Mouse (Mus musculus) ES-Bruce4 (cell line): ENCODE data around the gene Cenps. TPM values are rescaled to one million over a fixed set of nuclear protein-coding genes. Genes with fewer than 3 reads are reported as not detected.

Source experiments
- H3K27ac ChIP-seq: 2 replicates; pipeline ENCODE4 v1.5.1; 2012; ENCODE audit warnings: low read length, inconsistent platforms; ENCODE audit not compliant: insufficient read depth
- H3K27me3 ChIP-seq: 2 replicates; pipeline ENCODE4 v1.6.1; 2012; ENCODE audit warnings: mild to moderate bottlenecking, low read length, inconsistent platforms; ENCODE audit not compliant: control insufficient read depth, poor library complexity, insufficient read depth, severe bottlenecking
- H3K36me3 ChIP-seq: 2 replicates; pipeline ENCODE4 v1.6.1; 2012; ENCODE audit warnings: inconsistent platforms, mild to moderate bottlenecking, low read length, moderate library complexity; ENCODE audit not compliant: control insufficient read depth, poor library complexity, insufficient read depth, severe bottlenecking
- H3K4me1 ChIP-seq: one replicate; pipeline ENCODE4 v1.8.1; 2011; ENCODE audit warnings: low read length; ENCODE audit not compliant: control insufficient read depth, insufficient read depth
- H3K4me3 ChIP-seq: 2 replicates; pipeline ENCODE4 v1.5.1; 2011; ENCODE audit warnings: low read depth, mild to moderate bottlenecking, low read length
- H3K9ac ChIP-seq: 2 replicates; pipeline ENCODE4 v1.6.1; 2012; ENCODE audit warnings: low read depth, mild to moderate bottlenecking, inconsistent platforms; ENCODE audit not compliant: poor library complexity, severe bottlenecking
- H3K9me3 ChIP-seq: replicated peaks from 2 replicates; pipeline ENCODE4 v1.6.1; 2012; ENCODE audit warnings: mild to moderate bottlenecking, low read length, inconsistent platforms; ENCODE audit not compliant: control insufficient read depth, poor library complexity, insufficient read depth, severe bottlenecking
- CTCF ChIP-seq: IDR thresholded peaks from one replicate; pipeline ENCODE4 v1.8.1; 2011; ENCODE audit warnings: low read depth, low read length
- EP300 ChIP-seq: IDR thresholded peaks from 2 replicates; pipeline ENCODE4 v1.6.1; 2011; ENCODE audit warnings: low read depth, low read length; ENCODE audit not compliant: insufficient read depth
- POLR2A ChIP-seq: IDR thresholded peaks from one replicate; pipeline ENCODE4 v1.8.1; 2011; ENCODE audit warnings: low read length; ENCODE audit not compliant: insufficient read depth
- polyA plus RNA-seq: library from polyadenylated mRNA; stranded (reverse); fragments of >200 nt; gene quantifications from 2 replicates; pipeline ENCODE4 v1.2.4, GENCODE M21; 2011; ENCODE audit warnings: low read depth; ENCODE audit not compliant: missing spikeins, insufficient read depth, insufficient read length

Gene Cenps
- polyA plus RNA-seq, 1 experiment, result 26.5 TPM

- TF ChIP-seq CTCF, result peak; percentile 87
- TF ChIP-seq EP300, result no peak
- TF ChIP-seq POLR2A, result no peak
- H3K4me3 ChIP-seq, result no peak overlapping the region
- H3K9me3 ChIP-seq, result no peaks in the 10 kb centered on the region
- no peaks in the 10 kb centered on the region for H3K27me3 ChIP-seq
- no peak overlapping the region for H3K27ac ChIP-seq
- H3K9ac ChIP-seq, result no peak overlapping the region
- H3K4me1 ChIP-seq, result no peaks in the 10 kb centered on the region
- H3K36me3 ChIP-seq, result no peaks in the 10 kb centered on the region
These were observed 7.0 kb upstream of the Cenps start for GRCm38 (mm10) chr4:149144459-149144858.

GRCm38 (mm10) chr4:149143594-149143993 lies 6.2 kb upstream of the Cenps start:
- no peak overlapping the region for H3K27ac ChIP-seq
- TF ChIP-seq EP300 (no peak), POLR2A (no peak), CTCF (no peak)
- H3K27me3 ChIP-seq, result no peaks in the 10 kb centered on the region
- H3K9me3 ChIP-seq, result no peaks in the 10 kb centered on the region
- H3K4me1 ChIP-seq, result no peaks in the 10 kb centered on the region
- H3K9ac ChIP-seq, result no peak overlapping the region
- no peaks in the 10 kb centered on the region for H3K36me3 ChIP-seq
- H3K4me3 ChIP-seq, result no peak overlapping the region

- Histone ChIP-seq H3K4me3 (no peak overlapping the region), H3K36me3 (no peaks in the 10 kb centered on the region), H3K9ac (no peak overlapping the region), H3K9me3 (no peaks in the 10 kb centered on the region), H3K27ac (no peak overlapping the region), H3K27me3 (no peaks in the 10 kb centered on the region), H3K4me1 (no peaks in the 10 kb centered on the region)
- TF ChIP-seq POLR2A (no peak), EP300 (no peak), CTCF (no peak)
These were observed 1.1 kb upstream of the Cenps start for GRCm38 (mm10) chr4:149138515-149138914.

GRCm38 (mm10) chr4:149136116-149136850 lies 1.1 kb downstream of the Cenps start:
- no peaks in the 10 kb centered on the region for H3K9me3 ChIP-seq
- H3K36me3 ChIP-seq, result peaks cover 5% of the 10 kb centered on the region; the same call in 1 of the 2 replicates
- H3K27me3 ChIP-seq, result no peaks in the 10 kb centered on the region
- 0 out of 2 replicates have a peak overlapping the region, but pooled peaks have one; percentile 7 for H3K27ac ChIP-seq
- no peaks in the 10 kb centered on the region for H3K4me1 ChIP-seq
- TF ChIP-seq CTCF, result no peak
- TF ChIP-seq EP300, result no peak
- no peak for TF ChIP-seq POLR2A
- peak overlapping the region; percentile 84 for H3K4me3 ChIP-seq
- H3K9ac ChIP-seq, result peak overlapping the region; percentile 66

GRCm38 (mm10) chr4:149133395-149133794 lies 4.0 kb downstream of the Cenps start:
- Histone ChIP-seq H3K4me1 (no peaks in the 10 kb centered on the region), H3K27ac (no peak overlapping the region), H3K9ac (no peak overlapping the region), H3K27me3 (no peaks in the 10 kb centered on the region), H3K4me3 (no peak overlapping the region), H3K36me3 (peaks cover 9% of the 10 kb centered on the region; the same call in 1 of the 2 replicates), H3K9me3 (no peaks in the 10 kb centered on the region)
- TF ChIP-seq CTCF (no peak), EP300 (no peak), POLR2A (no peak)
